Mouse (Mus musculus): ENCODE measurements at regions not wholly inside any gene's neighbourhood (a gene's known extent, or its start where the extent isn't known, plus 50 kb on each side); places are given as distances from the start of the nearest gene placed in this dataset.

DNA sequence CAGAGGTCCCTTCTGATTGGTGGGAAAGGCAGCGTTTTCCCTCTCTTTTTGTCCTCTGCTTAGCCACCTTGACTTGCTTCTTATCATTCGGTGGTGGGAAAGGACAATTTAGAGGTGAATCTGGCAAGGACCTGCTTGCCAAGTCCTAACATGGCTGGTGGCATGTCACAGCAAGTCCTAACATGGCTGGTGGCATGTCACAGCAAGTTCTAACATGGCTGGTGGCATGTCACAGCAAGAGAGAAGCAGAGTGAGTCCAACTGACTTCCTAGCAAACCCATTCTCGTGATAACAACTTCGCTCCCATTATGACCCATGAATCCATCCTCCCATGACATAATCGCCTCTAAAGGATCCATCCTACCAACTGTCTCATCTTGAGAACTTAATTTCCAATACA, 183.1 kb downstream of the Lmo4 start:
- Histone ChIP-seq H3K27ac (no peak overlapping the region), H3K36me3 (ENCODE audit: poor library complexity, severe bottlenecking) (no peaks in the 10 kb centered on the region), H3K27me3 (no peaks in the 10 kb centered on the region), H3K4me1 (no peaks in the 10 kb centered on the region), H3K4me2 (no peak overlapping the region), H3K9me3 (replicated peaks) (no peaks in the 10 kb centered on the region), H3K9ac (no peak overlapping the region), H3K4me3 (no peak overlapping the region)
- no peak for ATAC-seq
- WGBS = 92% methylated on average over 5 of the region's 5 CpGs

DNA sequence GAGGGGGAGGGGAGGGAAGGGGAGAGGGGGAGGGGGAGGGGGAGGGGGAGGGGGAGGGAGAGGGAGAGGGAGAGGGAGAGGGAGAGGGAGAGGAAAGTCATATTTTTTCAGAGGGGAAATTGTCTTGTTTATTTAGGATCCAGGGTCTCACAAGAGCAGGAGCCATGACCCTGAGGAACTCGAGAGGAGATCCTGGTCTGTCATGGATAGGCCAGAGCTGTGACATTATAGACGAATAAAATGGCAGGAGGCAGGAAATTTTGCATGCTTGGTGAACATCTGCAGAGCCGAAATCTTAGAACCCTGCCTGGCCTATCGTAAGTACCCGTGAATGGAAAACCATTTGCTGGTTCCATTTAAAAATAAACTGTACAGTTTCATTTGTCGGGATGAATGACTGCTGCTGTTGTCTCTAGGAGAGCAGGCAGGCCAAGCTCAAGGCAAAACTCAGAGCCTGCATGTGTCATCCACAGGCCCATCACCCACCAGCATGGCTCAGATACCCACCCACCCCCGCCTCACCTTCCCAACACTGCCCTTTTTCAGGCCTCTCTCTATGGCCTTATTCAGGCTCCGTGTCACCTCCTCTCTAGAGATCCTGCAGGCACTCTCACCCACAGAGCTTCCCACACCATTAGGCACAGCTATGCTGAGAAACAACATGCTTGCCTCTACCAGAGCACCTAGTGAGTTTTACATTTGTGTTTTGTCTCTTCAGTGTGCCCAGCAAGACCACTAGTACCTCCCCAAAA, 184.7 kb downstream of the Lmo4 start:
- H3K9ac ChIP-seq = no peak overlapping the region
- no peaks in the 10 kb centered on the region for H3K9me3 ChIP-seq (replicated peaks)
- 0 out of 2 replicates have a peak, but pooled peaks have one; percentile 16 for ATAC-seq
- H3K4me2 ChIP-seq = no peak overlapping the region
- H3K27me3 ChIP-seq = no peaks in the 10 kb centered on the region
- 80% methylated on average over 8 of the region's 8 CpGs for WGBS
- no peaks in the 10 kb centered on the region for H3K4me1 ChIP-seq
- no peak overlapping the region for H3K4me3 ChIP-seq
- H3K36me3 ChIP-seq (ENCODE audit: poor library complexity, severe bottlenecking) = no peaks in the 10 kb centered on the region
- H3K27ac ChIP-seq = no peak overlapping the region

DNA sequence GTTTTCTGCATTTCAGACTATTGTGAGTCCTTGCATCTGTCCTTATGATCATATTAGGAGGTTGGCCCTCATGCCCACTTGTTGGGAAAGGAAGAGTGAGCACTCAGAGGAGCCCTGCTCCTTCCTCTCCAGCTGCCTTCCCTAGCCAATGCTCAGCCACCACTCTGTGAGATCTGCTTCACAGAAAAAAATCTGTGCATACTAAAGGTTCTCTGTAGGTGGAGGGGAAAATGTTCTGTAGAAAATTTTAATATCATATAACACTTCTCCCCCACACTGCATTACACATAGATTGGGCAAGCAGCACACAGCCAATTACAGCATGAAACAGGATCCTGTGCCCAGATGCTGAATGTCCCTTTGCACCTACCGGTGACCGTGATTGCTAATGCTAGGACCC, 185.7 kb downstream of the Lmo4 start:
- 96% methylated on average over 2 of the region's 2 CpGs for WGBS
- Histone ChIP-seq H3K4me2 (no peak overlapping the region), H3K27me3 (no peaks in the 10 kb centered on the region), H3K4me3 (no peak overlapping the region), H3K9ac (no peak overlapping the region), H3K4me1 (no peaks in the 10 kb centered on the region), H3K9me3 (replicated peaks) (no peaks in the 10 kb centered on the region), H3K27ac (no peak overlapping the region), H3K36me3 (ENCODE audit: poor library complexity, severe bottlenecking) (no peaks in the 10 kb centered on the region)
- no peak for ATAC-seq

DNA sequence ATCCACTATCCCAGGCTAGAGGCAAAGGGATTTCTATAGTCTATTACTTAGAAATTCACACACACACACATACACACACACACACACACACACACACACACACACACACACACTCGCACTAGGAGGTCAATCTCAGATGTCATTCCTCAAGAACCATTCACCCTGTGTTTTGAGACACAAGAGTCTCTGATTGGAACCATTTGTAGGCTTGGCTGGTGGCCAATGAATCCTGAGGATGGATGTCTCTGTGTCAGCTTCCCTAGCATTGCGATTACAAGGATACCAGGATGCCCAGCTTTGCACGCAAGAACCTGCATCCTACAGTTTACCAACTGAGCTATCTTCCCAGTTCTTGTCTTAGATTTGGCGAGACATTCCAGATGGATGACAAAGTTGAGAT, 186.5 kb downstream of the Lmo4 start:
- Histone ChIP-seq H3K4me1 (peaks cover 6% of the 10 kb centered on the region), H3K27ac (no peak overlapping the region), H3K36me3 (ENCODE audit: poor library complexity, severe bottlenecking) (no peaks in the 10 kb centered on the region), H3K9ac (no peak overlapping the region), H3K9me3 (replicated peaks) (no peaks in the 10 kb centered on the region), H3K27me3 (no peaks in the 10 kb centered on the region), H3K4me2 (no peak overlapping the region), H3K4me3 (no peak overlapping the region)
- ATAC-seq = no peak
- 83% methylated on average over 4 of the region's 4 CpGs for WGBS

DNA sequence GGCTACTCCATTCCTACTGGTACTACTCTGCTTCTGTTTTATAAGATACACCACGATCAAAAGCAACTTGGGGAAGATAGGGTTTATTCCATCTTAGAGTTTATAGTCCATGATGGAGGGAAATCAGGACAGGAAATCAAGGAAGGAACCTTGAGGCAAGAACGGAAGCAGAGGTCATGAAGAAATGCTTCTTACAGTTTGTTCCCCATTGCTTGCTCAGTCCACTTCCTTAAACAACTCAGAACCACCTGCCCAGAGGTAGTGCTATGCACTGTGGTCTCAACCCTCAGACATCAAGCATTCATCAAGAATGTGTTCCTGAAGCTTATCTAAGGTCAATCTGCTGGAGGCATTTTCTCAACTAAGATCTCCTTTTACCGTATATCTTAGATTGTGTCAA, 189.8 kb downstream of the Lmo4 start:
- ATAC-seq = no peak
- Histone ChIP-seq H3K9me3 (replicated peaks) (no peaks in the 10 kb centered on the region), H3K4me1 (peaks cover 37% of the 10 kb centered on the region), H3K9ac (no peak overlapping the region), H3K27me3 (no peaks in the 10 kb centered on the region), H3K27ac (no peak overlapping the region), H3K4me3 (no peak overlapping the region), H3K36me3 (ENCODE audit: poor library complexity, severe bottlenecking) (no peaks in the 10 kb centered on the region), H3K4me2 (no peak overlapping the region)
- WGBS = 95% methylated on average over 3 of the region's 3 CpGs

DNA sequence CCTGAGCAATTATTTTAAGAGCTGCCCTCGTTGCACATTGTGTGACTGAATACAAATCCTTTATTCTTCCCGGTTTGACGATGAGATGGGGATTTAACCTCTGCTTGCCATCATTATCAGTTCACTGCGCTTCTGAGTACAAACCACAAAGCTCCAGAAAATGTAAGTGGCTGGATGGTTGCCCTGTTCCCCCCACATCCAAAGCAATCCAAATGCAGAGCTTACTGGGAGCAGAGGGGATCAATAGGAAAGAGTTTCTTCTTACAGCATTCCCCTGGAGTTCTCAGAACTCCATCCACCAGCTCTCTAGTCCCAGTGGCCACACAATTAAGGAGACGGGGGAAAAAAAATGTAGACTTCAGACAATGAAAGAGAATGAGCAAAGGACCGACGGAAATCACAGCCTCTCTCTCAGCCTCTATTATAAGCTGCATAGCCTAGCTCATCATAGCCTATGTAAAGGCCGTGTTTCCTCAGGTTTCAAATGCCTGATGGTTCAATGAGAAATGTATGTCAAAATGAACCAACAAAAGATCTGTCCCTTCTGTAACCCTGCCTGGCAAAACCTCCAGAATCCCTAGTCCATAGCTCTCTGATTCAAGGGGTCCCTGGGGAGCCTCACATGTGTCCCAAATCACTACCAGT, 191.4 kb downstream of the Lmo4 start:
- ATAC-seq = peak; percentile 22; the same call in 1 of the 2 replicates
- H3K4me1 ChIP-seq = peaks cover 37% of the 10 kb centered on the region
- no peaks in the 10 kb centered on the region for H3K36me3 ChIP-seq (ENCODE audit: poor library complexity, severe bottlenecking)
- no peak overlapping the region for H3K4me2 ChIP-seq
- H3K4me3 ChIP-seq = no peak overlapping the region
- no peak overlapping the region for H3K27ac ChIP-seq
- H3K9me3 ChIP-seq (replicated peaks) = no peaks in the 10 kb centered on the region
- WGBS = 22% methylated on average over 8 of the region's 8 CpGs
- H3K27me3 ChIP-seq = no peaks in the 10 kb centered on the region
- no peak overlapping the region for H3K9ac ChIP-seq

DNA sequence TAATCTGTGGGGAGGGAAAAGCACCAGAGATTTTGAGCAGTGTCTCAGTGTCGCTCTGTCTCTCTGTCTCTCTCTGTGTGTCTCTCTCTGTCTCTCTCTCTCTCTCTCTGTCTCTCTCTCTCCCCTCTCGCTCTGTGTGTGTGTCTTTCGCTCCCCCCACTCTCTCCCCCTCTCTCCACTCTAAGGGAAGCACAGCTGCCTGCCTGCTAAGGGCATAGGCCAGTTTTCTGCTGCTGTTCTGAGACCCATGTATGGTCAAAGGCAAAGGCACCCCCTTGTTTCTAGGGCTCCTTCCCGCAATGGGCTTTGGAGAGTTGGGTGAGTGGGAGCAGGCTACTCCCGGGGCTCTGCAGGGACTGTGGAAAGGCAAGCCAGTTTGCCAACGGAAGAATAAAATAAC, 192.2 kb downstream of the Lmo4 start:
- no peak overlapping the region for H3K4me2 ChIP-seq
- no peak overlapping the region for H3K4me3 ChIP-seq
- ATAC-seq = no peak
- H3K27ac ChIP-seq = no peak overlapping the region
- H3K9me3 ChIP-seq (replicated peaks) = no peaks in the 10 kb centered on the region
- H3K36me3 ChIP-seq (ENCODE audit: poor library complexity, severe bottlenecking) = no peaks in the 10 kb centered on the region
- no peaks in the 10 kb centered on the region for H3K27me3 ChIP-seq
- 66% methylated on average over 6 of the region's 6 CpGs for WGBS
- H3K4me1 ChIP-seq = peaks cover 37% of the 10 kb centered on the region
- no peak overlapping the region for H3K9ac ChIP-seq

DNA sequence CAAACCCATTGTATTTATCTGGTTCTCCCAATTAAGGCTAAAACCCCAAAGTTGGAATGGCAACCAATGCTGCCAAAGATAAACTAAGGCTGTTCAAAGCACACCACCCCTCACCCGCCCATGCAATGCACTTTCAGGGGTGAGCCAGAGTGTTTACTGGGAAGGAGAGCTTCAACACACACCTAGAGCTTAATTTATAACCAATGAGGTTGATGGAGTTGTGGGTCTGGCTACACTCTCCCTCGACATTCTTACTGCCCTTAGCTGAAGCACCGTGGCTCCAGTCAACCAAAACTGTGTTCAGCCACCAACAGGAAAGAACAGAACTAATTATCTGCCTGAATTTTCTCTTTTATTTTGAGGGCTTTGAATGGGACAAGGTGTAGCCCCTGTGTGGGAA, 192.8 kb downstream of the Lmo4 start:
- Histone ChIP-seq H3K9ac (no peak overlapping the region), H3K4me1 (peaks cover 37% of the 10 kb centered on the region), H3K9me3 (replicated peaks) (no peaks in the 10 kb centered on the region), H3K27me3 (no peaks in the 10 kb centered on the region), H3K36me3 (ENCODE audit: poor library complexity, severe bottlenecking) (no peaks in the 10 kb centered on the region), H3K27ac (no peak overlapping the region), H3K4me2 (no peak overlapping the region), H3K4me3 (no peak overlapping the region)
- no peak for ATAC-seq
- WGBS = 49% methylated on average over 3 of the region's 3 CpGs

DNA sequence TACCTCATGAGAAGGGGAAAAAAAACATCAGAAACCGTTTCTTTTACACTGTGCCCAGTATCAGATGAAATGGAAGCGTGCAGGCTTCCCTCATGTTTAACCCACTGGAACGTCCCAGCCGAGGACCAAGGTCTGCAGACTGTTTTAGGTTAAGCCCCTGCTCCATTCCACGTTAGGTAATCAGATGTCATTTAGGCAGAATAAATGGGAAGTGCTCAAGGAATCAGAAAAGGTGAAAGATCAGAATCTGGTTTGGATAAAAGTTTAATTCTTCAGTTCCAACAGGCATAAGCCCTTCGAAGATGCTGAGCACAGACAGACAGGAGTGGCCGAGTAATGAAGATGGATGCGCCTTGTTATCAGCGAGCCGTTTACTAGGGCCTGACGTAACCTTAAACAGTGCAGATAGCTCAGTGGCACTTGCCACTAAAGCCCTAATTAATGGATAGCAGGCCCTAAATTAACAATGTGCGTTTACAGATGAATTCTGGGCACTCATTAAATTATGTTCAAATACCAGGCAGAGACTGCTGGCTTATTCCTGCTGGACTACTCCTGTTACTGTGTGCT, 193.5 kb downstream of the Lmo4 start:
- Histone ChIP-seq H3K36me3 (ENCODE audit: poor library complexity, severe bottlenecking) (no peaks in the 10 kb centered on the region), H3K9me3 (replicated peaks) (no peaks in the 10 kb centered on the region), H3K4me2 (no peak overlapping the region), H3K27ac (no peak overlapping the region), H3K4me1 (peaks cover 37% of the 10 kb centered on the region), H3K4me3 (no peak overlapping the region), H3K27me3 (no peaks in the 10 kb centered on the region), H3K9ac (no peak overlapping the region)
- ATAC-seq = 0 out of 2 replicates have a peak, but pooled peaks have one; percentile 46
- 56% methylated on average over 12 of the region's 12 CpGs for WGBS

DNA sequence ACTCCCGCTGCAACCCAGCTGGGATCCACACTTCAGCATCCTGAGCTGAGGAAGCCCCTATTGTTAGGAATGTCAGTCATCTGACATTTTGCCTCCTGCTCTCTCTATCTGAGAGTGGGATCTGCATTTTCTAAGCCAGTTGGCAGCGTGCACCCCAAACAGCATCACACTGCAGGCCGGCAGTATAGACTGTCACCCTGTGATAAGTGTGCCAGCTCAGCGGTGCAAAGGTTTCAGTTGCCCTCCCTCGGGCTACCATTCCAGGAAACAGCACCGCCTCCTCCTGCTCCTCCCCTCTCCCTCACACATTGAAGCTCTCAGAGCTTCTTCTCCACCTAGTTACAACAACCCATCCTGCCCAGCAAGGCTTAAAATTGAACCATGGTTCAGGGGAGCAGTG, 194.5 kb downstream of the Lmo4 start:
- 44% methylated on average over 6 of the region's 6 CpGs for WGBS
- H3K9ac ChIP-seq = no peak overlapping the region

DNA sequence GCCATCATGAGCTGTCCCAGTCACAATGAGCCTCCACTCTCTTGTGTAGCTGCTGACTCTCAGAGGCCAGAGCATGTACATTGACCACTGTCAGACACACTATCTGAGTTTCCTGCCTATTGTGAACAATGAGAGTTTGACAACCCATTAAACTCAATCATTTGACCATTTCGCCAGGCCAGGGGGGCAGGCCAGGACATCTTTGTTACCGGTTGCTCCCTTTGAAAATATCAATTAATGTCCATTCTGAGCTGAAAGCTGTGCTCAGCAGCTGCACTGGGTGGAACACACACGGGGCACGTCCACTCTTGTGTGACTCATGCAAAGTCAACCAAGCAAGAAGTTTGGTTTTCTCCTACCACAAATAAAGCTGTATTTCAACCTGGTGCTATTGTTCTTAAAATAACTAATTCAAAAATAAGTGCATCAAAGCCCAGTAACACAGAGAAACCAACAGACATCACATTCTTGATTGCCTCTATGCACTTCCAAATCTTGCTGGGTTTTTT, 197.9 kb downstream of the Lmo4 start:
- 41% methylated on average over 4 of the region's 4 CpGs for WGBS
- Histone ChIP-seq H3K36me3 (ENCODE audit: poor library complexity, severe bottlenecking) (no peaks in the 10 kb centered on the region), H3K27ac (no peak overlapping the region), H3K9me3 (replicated peaks) (no peaks in the 10 kb centered on the region), H3K27me3 (no peaks in the 10 kb centered on the region), H3K4me3 (no peak overlapping the region), H3K4me2 (no peak overlapping the region), H3K9ac (no peak overlapping the region), H3K4me1 (peaks cover 17% of the 10 kb centered on the region; the same call in 1 of the 2 replicates)
- ATAC-seq = no peak

More for the DNA sequence above, 194.5 kb downstream of the Lmo4 start:
- H3K4me1 ChIP-seq = peaks cover 37% of the 10 kb centered on the region
- H3K36me3 ChIP-seq (ENCODE audit: poor library complexity, severe bottlenecking) = no peaks in the 10 kb centered on the region
- no peak overlapping the region for H3K4me3 ChIP-seq
- no peaks in the 10 kb centered on the region for H3K27me3 ChIP-seq
- no peaks in the 10 kb centered on the region for H3K9me3 ChIP-seq (replicated peaks)
- H3K4me2 ChIP-seq = no peak overlapping the region
- no peak overlapping the region for H3K27ac ChIP-seq
- peak; percentile 64; the same call in 1 of the 2 replicates for ATAC-seq

DNA sequence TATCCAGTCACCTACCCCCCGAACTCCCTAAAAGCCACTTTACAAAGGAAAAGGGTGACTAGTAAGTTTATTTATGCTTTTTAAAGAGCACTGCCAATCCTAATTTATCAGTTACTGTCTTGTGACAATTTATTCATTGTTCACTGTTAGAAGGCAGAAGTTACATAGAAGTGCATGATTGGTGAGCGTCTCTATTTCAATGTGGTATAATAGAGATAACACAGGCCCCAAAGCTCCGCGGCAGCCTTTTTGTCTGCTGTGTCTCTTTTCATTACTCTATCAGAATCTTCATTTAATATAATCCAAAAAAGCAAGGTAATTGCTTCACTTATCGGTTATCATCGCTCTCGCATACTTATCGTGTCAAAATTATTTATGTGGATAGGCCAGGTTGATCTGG, 207.1 kb downstream of the Lmo4 start:
- Histone ChIP-seq H3K27me3 (no peaks in the 10 kb centered on the region), H3K4me2 (no peak overlapping the region), H3K9me3 (replicated peaks) (no peaks in the 10 kb centered on the region), H3K36me3 (ENCODE audit: poor library complexity, severe bottlenecking) (no peaks in the 10 kb centered on the region), H3K4me1 (no peaks in the 10 kb centered on the region), H3K9ac (no peak overlapping the region), H3K27ac (no peak overlapping the region), H3K4me3 (no peak overlapping the region)
- ATAC-seq = no peak
- 89% methylated on average over 8 of the region's 8 CpGs for WGBS

Measured in forebrain, embryonic 13.5 days (tissue).